Mouse (Mus musculus): ENCODE measurements around the gene Olfr1274-ps.
"Not testable (repeated sequence)": the region's sequence is repeated elsewhere in the genome, so short reads cannot be mapped to it uniquely, and the experiment has no call there.

- not testable (repeated sequence) for TF ChIP-seq CTCF (IDR thresholded peaks at IDR 0.05 in 2 of 3, conservative IDR thresholded peaks at IDR 0.05 in 1 of 3; ENCODE audit: control insufficient read depth in 1 of 3, insufficient read depth in 1 of 3, low read depth in 2 of 3, low read length in 3 of 3, poor library complexity in 1 of 3, severe bottlenecking in 1 of 3); MAFK (IDR thresholded peaks at IDR 0.05; ENCODE audit: borderline replicate concordance, low read depth, low read length); MAX (IDR thresholded peaks at IDR 0.05; ENCODE audit: low read length); POLR2A (IDR thresholded peaks at IDR 0.05; ENCODE audit: control insufficient read depth in 1 of 2, insufficient read depth in 1 of 2, low read depth in 1 of 2, low read length in 2 of 2, poor library complexity in 1 of 2); CHD1 (IDR thresholded peaks at IDR 0.05; ENCODE audit: low read depth, low read length); ZNF384 (IDR thresholded peaks at IDR 0.05; ENCODE audit: low read depth, low read length); ETS1 (IDR thresholded peaks at IDR 0.05; ENCODE audit: low read depth, low read length); MYC (IDR thresholded peaks at IDR 0.05; ENCODE audit: low read depth, low read length); USF2 (IDR thresholded peaks at IDR 0.05; ENCODE audit: borderline replicate concordance in 1 of 2, insufficient read depth in 1 of 2, low read depth in 1 of 2, low read length in 2 of 2); TBP (IDR thresholded peaks at IDR 0.05; ENCODE audit: low read depth, low read length); EP300 (IDR thresholded peaks at IDR 0.05; ENCODE audit: low read depth in 1 of 2, low read length in 2 of 2)
These were observed 15.8 kb downstream of the Olfr1274-ps start for GRCm38 (mm10) chr2:90414110-90414821.
